Mouse (Mus musculus) MEL (cell line): ENCODE measurements at regions not wholly inside any gene's neighbourhood (a gene's known extent, or its start where the extent isn't known, plus 50 kb on each side); places are given as distances from the start of the nearest gene placed in this dataset.

ENCODE experiments used
- DNase-seq: peaks from one replicate; pipeline ENCODE4 v3.0.0; 2011; ENCODE audit warnings: low read depth, low spot score
- H3K27ac ChIP-seq: 2 replicates; pipeline ENCODE4 v1.5.1; 2012; ENCODE audit warnings: low read depth, mild to moderate bottlenecking, control low read depth, low read length, moderate library complexity; ENCODE audit not compliant: control insufficient read depth
- H3K27me3 ChIP-seq, 2 experiments: fragments of 150-350 bp in 1 of 2; sonication (generic) in 1 of 2; 2 replicates each; pipeline ENCODE4 v1.6.1; 2012; ENCODE audit warnings: low read length in 2 of 2, mild to moderate bottlenecking in 2 of 2, improper control_type of control experiment in 1 of 2, moderate library complexity in 1 of 2; ENCODE audit not compliant: insufficient read depth in 2 of 2, control insufficient read depth in 1 of 2
- H3K36me3 ChIP-seq, 2 experiments: 2 replicates each; pipeline ENCODE4 v1.6.1; 2012 to 2014; ENCODE audit warnings: low read length in 2 of 2, improper control_type of control experiment in 1 of 2, inconsistent platforms in 1 of 2, mild to moderate bottlenecking in 1 of 2; ENCODE audit not compliant: insufficient read depth in 2 of 2, control insufficient read depth in 1 of 2
- H3K4me1 ChIP-seq, 2 experiments: fragments of 150-350 bp in 1 of 2; sonication (generic) in 1 of 2; 2 replicates each; pipeline ENCODE4 v1.6.1; 2012; ENCODE audit warnings: low read length in 2 of 2, improper control_type of control experiment in 1 of 2, mild to moderate bottlenecking in 1 of 2; ENCODE audit not compliant: insufficient read depth in 2 of 2, control insufficient read depth in 1 of 2
- H3K4me3 ChIP-seq, 2 experiments: fragments of 150-350 bp in 1 of 2; sonication (generic) in 1 of 2; 2 replicates each; pipeline ENCODE4 v1.5.1; 2012; ENCODE audit warnings: low read depth in 2 of 2, low read length in 2 of 2, mild to moderate bottlenecking in 2 of 2, moderate library complexity in 2 of 2, control low read depth in 1 of 2, improper control_type of control experiment in 1 of 2; ENCODE audit not compliant: control insufficient read depth in 1 of 2, insufficient read depth in 1 of 2
- H3K79me2 ChIP-seq: 2 replicates; pipeline ENCODE4 v1.6.1; 2012; ENCODE audit warnings: mild to moderate bottlenecking, low read length, moderate library complexity; ENCODE audit not compliant: control insufficient read depth, poor library complexity, insufficient read depth
- H3K9ac ChIP-seq: 2 replicates; pipeline ENCODE4 v1.6.1; 2012; ENCODE audit warnings: low read depth, mild to moderate bottlenecking, control low read depth, low read length, moderate library complexity; ENCODE audit not compliant: control insufficient read depth, poor library complexity, severe bottlenecking
- H3K9me3 ChIP-seq: fragments of 150-350 bp; sonication (generic); replicated peaks from 2 replicates; pipeline ENCODE4 v1.6.1; 2012; ENCODE audit warnings: mild to moderate bottlenecking, low read length, improper control_type of control experiment, moderate library complexity; ENCODE audit not compliant: insufficient read depth
- BHLHE40 ChIP-seq: IDR thresholded peaks from 2 replicates; pipeline ENCODE4 v1.6.1; 2012; ENCODE audit warnings: low read depth, mild to moderate bottlenecking, inconsistent platforms, low read length, improper control_type of control experiment, borderline replicate concordance
- ELF1 ChIP-seq: IDR thresholded peaks from 2 replicates; pipeline ENCODE4 v1.6.1; 2014; ENCODE audit warnings: low read depth, mild to moderate bottlenecking, inconsistent platforms, low read length, improper control_type of control experiment, moderate library complexity
- GATA1 ChIP-seq: IDR thresholded peaks from 2 replicates; pipeline ENCODE4 v1.6.1; 2011; ENCODE audit warnings: low read depth, low read length, improper control_type of control experiment
- KAT2A ChIP-seq: conservative IDR thresholded peaks from 2 replicates; pipeline ENCODE4 v1.6.1; 2012; ENCODE audit warnings: low read depth, low read length, improper control_type of control experiment, inconsistent platforms
- MAFK ChIP-seq: IDR thresholded peaks from 2 replicates; pipeline ENCODE4 v1.6.1; 2011; ENCODE audit warnings: low read depth, mild to moderate bottlenecking, low read length, improper control_type of control experiment, borderline replicate concordance
- MAZ ChIP-seq: IDR thresholded peaks from 2 replicates; pipeline ENCODE4 v1.6.1; 2012; ENCODE audit warnings: low read depth, mild to moderate bottlenecking, inconsistent platforms, low read length, improper control_type of control experiment
- MYB ChIP-seq: IDR thresholded peaks from 2 replicates; pipeline ENCODE4 v1.6.1; 2011; ENCODE audit warnings: mild to moderate bottlenecking, low read depth, low read length, improper control_type of control experiment
- NELFE ChIP-seq: IDR thresholded peaks from 2 replicates; pipeline ENCODE4 v1.6.1; 2011; ENCODE audit warnings: low read depth, low read length, improper control_type of control experiment
- NRF1 ChIP-seq: IDR thresholded peaks from 2 replicates; pipeline ENCODE4 v1.6.1; 2014; ENCODE audit warnings: low read depth, mild to moderate bottlenecking, inconsistent platforms, low read length, improper control_type of control experiment, moderate library complexity; ENCODE audit not compliant: poor library complexity, insufficient read depth, severe bottlenecking
- POLR2A ChIP-seq, 2 experiments: IDR thresholded peaks; 2 replicates each; pipeline ENCODE4 v1.6.1; 2011 to 2012; ENCODE audit warnings: low read length in 2 of 2, mild to moderate bottlenecking in 2 of 2, control low read depth in 1 of 2, improper control_type of control experiment in 1 of 2, low read depth in 1 of 2, moderate library complexity in 1 of 2; ENCODE audit not compliant: control insufficient read depth in 1 of 2, insufficient read depth in 1 of 2, poor library complexity in 1 of 2
- POLR2AphosphoS2 ChIP-seq: IDR thresholded peaks from 2 replicates; pipeline ENCODE4 v1.6.1; 2011; ENCODE audit warnings: low read length, improper control_type of control experiment
- POLR2AphosphoS5 ChIP-seq: IDR thresholded peaks from 2 replicates; pipeline ENCODE4 v1.6.1; 2012; ENCODE audit warnings: low read depth, borderline replicate concordance, mild to moderate bottlenecking, inconsistent platforms, low read length, moderate library complexity, mixed read lengths
- RCOR1 ChIP-seq: IDR thresholded peaks from 2 replicates; pipeline ENCODE4 v1.6.1; 2012; ENCODE audit warnings: low read depth, mild to moderate bottlenecking, inconsistent platforms, low read length, improper control_type of control experiment
- SMC3 ChIP-seq: IDR thresholded peaks from 2 replicates; pipeline ENCODE4 v1.6.1; 2011; ENCODE audit warnings: low read depth, low read length, improper control_type of control experiment
- TCF12 ChIP-seq: IDR thresholded peaks from 2 replicates; pipeline ENCODE4 v1.6.1; 2014; ENCODE audit warnings: low read depth, mild to moderate bottlenecking, inconsistent platforms, low read length, improper control_type of control experiment, moderate library complexity
- UBTF ChIP-seq: IDR thresholded peaks from 2 replicates; pipeline ENCODE4 v1.6.1; 2012; ENCODE audit warnings: low read depth, mild to moderate bottlenecking, inconsistent platforms, low read length, improper control_type of control experiment, moderate library complexity, borderline replicate concordance; ENCODE audit not compliant: insufficient read depth
- USF1 ChIP-seq: IDR thresholded peaks from 2 replicates; pipeline ENCODE4 v1.6.1; 2014; ENCODE audit warnings: low read depth, mild to moderate bottlenecking, inconsistent platforms, low read length, improper control_type of control experiment, moderate library complexity
- USF2 ChIP-seq, 2 experiments: IDR thresholded peaks; 2 replicates each; pipeline ENCODE4 v1.6.1; 2011 to 2012; ENCODE audit warnings: improper control_type of control experiment in 2 of 2, low read length in 2 of 2, borderline replicate concordance in 1 of 2, inconsistent platforms in 1 of 2, low read depth in 1 of 2, mild to moderate bottlenecking in 1 of 2; ENCODE audit not compliant: insufficient read depth in 1 of 2
- ZC3H11A ChIP-seq: IDR thresholded peaks from 2 replicates; pipeline ENCODE4 v1.6.1; 2012; ENCODE audit warnings: low read depth, mild to moderate bottlenecking, inconsistent platforms, low read length, improper control_type of control experiment
- ZMIZ1 ChIP-seq: IDR thresholded peaks from 2 replicates; pipeline ENCODE4 v1.6.1; 2012; ENCODE audit warnings: low read depth, mild to moderate bottlenecking, inconsistent platforms, low read length, improper control_type of control experiment, moderate library complexity

DNA sequence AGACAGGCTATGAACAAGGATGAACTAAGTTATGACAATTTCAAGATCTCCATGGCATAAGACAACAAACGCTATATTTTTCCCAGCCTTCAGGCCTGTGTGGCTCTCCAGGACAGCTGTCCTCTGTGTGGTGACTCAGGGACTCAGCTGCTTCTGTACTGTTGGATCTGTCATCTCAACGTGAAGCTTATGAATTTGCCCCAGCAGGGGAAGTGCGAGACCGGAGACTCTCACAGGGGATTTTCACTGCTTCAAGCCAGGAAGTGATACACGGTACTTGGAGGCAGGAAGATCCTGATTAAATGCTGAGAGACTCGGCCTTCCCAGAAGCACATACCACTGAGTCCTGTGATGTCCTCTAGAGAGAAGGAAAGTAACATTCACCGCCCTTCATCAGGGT, 116.2 kb downstream of the Cd83 start:
- H3K36me3 ChIP-seq = no peaks in the 10 kb centered on the region
- no peak for DNase-seq
- no peak overlapping the region for H3K4me3 ChIP-seq
- H3K4me1 ChIP-seq = no peaks in the 10 kb centered on the region
- H3K9me3 ChIP-seq = no peaks in the 10 kb centered on the region
- no peaks in the 10 kb centered on the region for H3K27me3 ChIP-seq
- no peak overlapping the region for H3K9ac ChIP-seq
- no peak overlapping the region for H3K27ac ChIP-seq
- H3K79me2 ChIP-seq = no peaks in the 10 kb centered on the region
- no peak for TF ChIP-seq KAT2A
- TF ChIP-seq POLR2A (IDR thresholded peaks at IDR 0.05; ENCODE audit: control insufficient read depth in 1 of 2, insufficient read depth in 1 of 2, low read depth in 1 of 2, low read length in 2 of 2, poor library complexity in 1 of 2) = no peak
- TF ChIP-seq ZMIZ1 = no peak
- TF ChIP-seq BHLHE40 = no peak
- TF ChIP-seq RCOR1 = no peak
- no peak for TF ChIP-seq NELFE
- TF ChIP-seq USF1 = no peak
- TF ChIP-seq, all 39 proteins: peak for 0

DNA sequence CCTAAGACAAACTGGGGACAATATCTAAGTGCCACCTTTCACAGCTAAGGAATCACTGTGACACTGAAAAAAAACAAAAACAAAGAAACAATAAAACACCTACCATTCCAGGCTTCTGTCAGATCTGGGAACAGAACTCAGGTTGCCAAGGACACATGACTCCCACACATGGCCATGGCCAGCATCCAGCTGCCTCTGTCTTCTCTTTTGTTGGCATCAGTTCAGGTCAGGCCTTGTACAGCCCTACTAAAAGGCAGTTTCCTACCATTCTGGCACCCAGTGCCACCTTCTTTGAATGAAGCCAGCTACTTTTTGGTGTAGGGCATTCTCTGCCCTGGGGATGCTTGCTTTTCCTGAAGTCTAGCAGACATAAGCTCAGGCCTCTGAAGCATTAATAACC, 118.8 kb downstream of the Cd83 start:
- Histone ChIP-seq H3K27ac (no peak overlapping the region), H3K4me3 (no peak overlapping the region), H3K4me1 (no peaks in the 10 kb centered on the region), H3K79me2 (no peaks in the 10 kb centered on the region), H3K36me3 (no peaks in the 10 kb centered on the region), H3K27me3 (no peaks in the 10 kb centered on the region), H3K9me3 (no peaks in the 10 kb centered on the region), H3K9ac (no peak overlapping the region)
- no peak for TF ChIP-seq GATA1
- no peak for TF ChIP-seq MAFK
- no peak for TF ChIP-seq POLR2AphosphoS2
- no peak for TF ChIP-seq USF2 (IDR thresholded peaks at IDR 0.05; ENCODE audit: borderline replicate concordance in 1 of 2, insufficient read depth in 1 of 2, low read depth in 1 of 2, low read length in 2 of 2)
- TF ChIP-seq NRF1 = no peak
- DNase-seq = no peak

DNA sequence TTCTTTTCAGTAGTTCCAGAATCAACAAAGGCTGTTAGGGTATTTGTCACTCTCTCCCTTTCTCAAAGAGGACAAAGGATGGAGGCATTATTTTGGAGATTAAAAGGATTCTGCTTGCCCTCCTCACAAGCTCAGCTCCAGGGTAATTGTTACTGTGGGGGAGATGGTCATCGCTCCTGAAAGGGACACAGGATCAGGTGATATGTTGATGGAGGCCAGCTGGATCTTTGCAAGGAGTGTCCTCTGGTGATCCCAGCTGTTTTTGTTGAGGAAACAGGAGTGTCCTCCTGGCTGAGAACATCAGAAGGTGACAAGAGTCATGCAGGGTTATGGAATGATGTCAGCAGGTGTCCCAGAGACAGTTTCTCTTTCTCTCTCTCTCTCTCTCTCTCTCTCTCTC, 119.7 kb downstream of the Cd83 start:
- Histone ChIP-seq H3K36me3 (no peaks in the 10 kb centered on the region), H3K27me3 (no peaks in the 10 kb centered on the region), H3K9ac (no peak overlapping the region), H3K4me1 (0 out of 4 replicates have a peak, but pooled peaks cover 0 to 3% of the 10 kb centered on the region in 2 experiments), H3K4me3 (no peak overlapping the region), H3K9me3 (no peaks in the 10 kb centered on the region), H3K79me2 (no peaks in the 10 kb centered on the region), H3K27ac (no peak overlapping the region)
- no peak for TF ChIP-seq MAZ
- no peak for TF ChIP-seq GATA1
- no peak for TF ChIP-seq UBTF
- no peak for TF ChIP-seq ZC3H11A
- TF ChIP-seq SMC3 = no peak
- no peak for TF ChIP-seq USF2 (IDR thresholded peaks at IDR 0.05; ENCODE audit: borderline replicate concordance in 1 of 2, insufficient read depth in 1 of 2, low read depth in 1 of 2, low read length in 2 of 2)
- no peak for TF ChIP-seq POLR2A (IDR thresholded peaks at IDR 0.05; ENCODE audit: control insufficient read depth in 1 of 2, insufficient read depth in 1 of 2, low read depth in 1 of 2, low read length in 2 of 2, poor library complexity in 1 of 2)
- no peak for TF ChIP-seq MAFK
- TF ChIP-seq ELF1 = no peak
- no peak for TF ChIP-seq TCF12
- no peak for TF ChIP-seq NRF1
- no peak for TF ChIP-seq BHLHE40
- TF ChIP-seq POLR2AphosphoS5 = no peak
- no peak for TF ChIP-seq MYB
- no peak for DNase-seq
